Mouse (Mus musculus): ENCODE data around the gene Slc25a51. TPM values are rescaled to one million over a fixed set of nuclear protein-coding genes. Genes with fewer than 3 reads are reported as not detected.

The Slc25a51 gene
- total and polyA plus RNA-seq, 3 experiments, result 27.6 to 44.7 (median 44.4) TPM

DNA sequence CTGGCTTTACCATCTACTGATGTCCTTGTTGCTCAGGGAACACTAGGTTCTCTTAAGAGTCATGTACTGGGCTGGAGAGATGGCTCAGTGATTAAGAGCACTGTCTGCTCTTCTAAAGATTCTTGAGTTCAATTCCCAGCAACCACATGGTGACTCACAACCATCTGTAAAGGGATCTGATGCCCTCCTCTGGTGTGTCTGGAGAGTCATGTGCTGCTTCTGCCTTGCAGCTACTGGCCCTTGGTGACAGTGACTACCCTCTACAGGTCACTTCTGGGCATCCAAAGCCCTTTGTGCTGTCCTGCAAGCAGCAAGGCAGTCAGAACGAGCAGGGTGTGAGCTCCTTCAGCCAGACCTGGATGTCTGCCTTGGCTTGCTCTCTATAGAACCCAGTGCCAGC, 33.2 kb upstream of the Slc25a51 start:
- dilution Hi-C loops (cut with MboI; ENCODE audit: extremely low pct_ligation_motif_present, extremely low pct_unique_long_range_greater_than_20kb, low sequenced_read_pairs), result no loop called here
- H3K27ac ChIP-seq (ENCODE audit: insufficient read depth, low read depth), result no peak overlapping the region
- H3K9me3 ChIP-seq (replicated peaks; ENCODE audit: low read length), result no peaks in the 10 kb centered on the region
- no peaks in the 10 kb centered on the region for H3K79me2 ChIP-seq (replicated peaks; ENCODE audit: control insufficient read depth, extremely low read depth, insufficient read depth, poor library complexity, severe bottlenecking)
- no peak overlapping the region for H3K4me3 ChIP-seq (replicated peaks in 1 of 3; ENCODE audit: low read depth in 2 of 3, low read length in 2 of 3, poor library complexity in 1 of 3)
- peaks cover 29 to 98% of the 10 kb centered on the region in 2 experiments for H3K36me3 ChIP-seq (replicated peaks in 1 of 2; ENCODE audit: control insufficient read depth in 1 of 2, insufficient read depth in 1 of 2, low read length in 1 of 2)
- in situ Hi-C loops (cut with MboI; ENCODE audit: low pct_ligation_motif_present, low pct_unique_long_range_greater_than_20kb, low sequenced_read_pairs), result no loop called here
- H3K27me3 ChIP-seq (replicated peaks), result no peaks in the 10 kb centered on the region
- H3K4me2 ChIP-seq (ENCODE audit: insufficient read depth, low read depth, poor library complexity, severe bottlenecking), result no peak overlapping the region
- no peak for DNase-seq (ENCODE audit: extremely low read depth)
- H3K4me1 ChIP-seq (ENCODE audit: control insufficient read depth in 1 of 2, insufficient read depth in 2 of 2), result peaks cover 32 to 68% of the 10 kb centered on the region in 2 experiments
- no peak for TF ChIP-seq ZC3H11A (IDR thresholded peaks at IDR 0.05; ENCODE audit: low read depth, low read length)
- TF ChIP-seq SMC3 (IDR thresholded peaks at IDR 0.05; ENCODE audit: low read depth, low read length), result no peak
- TF ChIP-seq EP300 (IDR thresholded peaks at IDR 0.05; ENCODE audit: low read length), result no peak
- no peak for TF ChIP-seq TCF12 (IDR thresholded peaks at IDR 0.05; ENCODE audit: low read depth, low read length)
- TF ChIP-seq USF2 (conservative IDR thresholded peaks at IDR 0.05; ENCODE audit: low read depth, low read length), result no peak
- H3K9ac ChIP-seq (ENCODE audit: insufficient read depth, low read depth), result no peak overlapping the region

DNA sequence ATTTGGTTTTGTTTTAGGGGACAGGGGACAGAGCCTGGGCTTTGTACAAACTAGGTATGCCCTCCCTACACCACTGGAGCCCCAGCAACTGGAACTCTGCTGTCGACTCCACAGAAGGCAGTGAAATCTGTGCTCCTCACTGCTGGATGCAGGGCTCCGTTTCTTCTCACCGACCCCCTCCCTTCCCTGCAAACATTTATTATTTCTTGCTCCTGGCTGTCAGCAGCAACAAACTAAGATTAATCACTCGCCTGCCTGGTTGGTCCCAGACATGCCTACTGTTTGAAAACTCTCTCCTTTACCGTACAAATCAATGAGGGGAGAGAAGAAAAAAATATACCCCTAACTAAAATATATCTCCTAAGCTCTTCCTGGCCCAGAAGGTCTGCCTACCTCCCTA, 30.7 kb upstream of the Slc25a51 start:
- Histone ChIP-seq H3K27me3 (replicated peaks) (no peaks in the 10 kb centered on the region), H3K36me3 (replicated peaks in 1 of 2; ENCODE audit: control insufficient read depth in 1 of 2, insufficient read depth in 1 of 2, low read length in 1 of 2) (peaks cover 12 to 82% of the 10 kb centered on the region in 2 experiments), H3K9me3 (replicated peaks; ENCODE audit: low read length) (no peaks in the 10 kb centered on the region), H3K4me3 (replicated peaks in 1 of 3; ENCODE audit: low read depth in 2 of 3, low read length in 2 of 3, poor library complexity in 1 of 3) (no peak overlapping the region), H3K4me2 (ENCODE audit: insufficient read depth, low read depth, poor library complexity, severe bottlenecking) (no peak overlapping the region), H3K4me1 (ENCODE audit: control insufficient read depth in 1 of 2, insufficient read depth in 2 of 2) (peaks cover 44 to 77% of the 10 kb centered on the region in 2 experiments), H3K79me2 (replicated peaks; ENCODE audit: control insufficient read depth, extremely low read depth, insufficient read depth, poor library complexity, severe bottlenecking) (no peaks in the 10 kb centered on the region), H3K27ac (ENCODE audit: insufficient read depth, low read depth) (no peak overlapping the region), H3K9ac (ENCODE audit: insufficient read depth, low read depth) (no peak overlapping the region)
- DNase-seq (ENCODE audit: extremely low read depth), result no peak
- dilution Hi-C loops (cut with MboI; ENCODE audit: extremely low pct_ligation_motif_present, extremely low pct_unique_long_range_greater_than_20kb, low sequenced_read_pairs) (no loop called here), in situ Hi-C loops (cut with MboI; ENCODE audit: low pct_ligation_motif_present, low pct_unique_long_range_greater_than_20kb, low sequenced_read_pairs) (no loop called here)
- TF ChIP-seq MEF2A (IDR thresholded peaks at IDR 0.05; ENCODE audit: borderline replicate concordance, low read depth, low read length) (no peak), MYC (IDR thresholded peaks at IDR 0.05; ENCODE audit: low read depth, low read length) (no peak)

DNA sequence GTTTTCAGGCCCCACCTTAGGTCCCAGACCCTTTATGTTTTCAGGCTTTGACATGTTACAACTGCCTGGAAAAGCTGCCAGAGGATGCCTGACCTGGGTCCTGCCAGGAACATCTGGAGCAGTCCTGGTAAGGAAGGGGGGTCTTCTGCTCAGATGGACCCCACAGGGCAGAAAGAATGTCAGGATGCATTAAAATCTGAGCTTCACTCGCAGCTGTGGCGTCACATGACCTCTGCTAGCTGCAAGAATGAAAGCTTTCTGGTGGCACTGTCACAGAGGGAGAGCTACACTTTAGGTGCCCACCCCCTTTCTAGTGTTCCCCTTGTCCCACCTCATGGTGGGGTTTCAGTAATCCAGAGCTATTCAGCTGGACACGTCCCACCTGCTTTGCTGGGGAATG, 28.4 kb upstream of the Slc25a51 start:
- no peak for DNase-seq (ENCODE audit: extremely low read depth)
- in situ Hi-C loops (cut with MboI; ENCODE audit: low pct_ligation_motif_present, low pct_unique_long_range_greater_than_20kb, low sequenced_read_pairs), result no loop called here
- H3K27me3 ChIP-seq (replicated peaks), result no peaks in the 10 kb centered on the region
- H3K4me1 ChIP-seq (ENCODE audit: control insufficient read depth in 1 of 2, insufficient read depth in 2 of 2), result peaks cover 39 to 76% of the 10 kb centered on the region in 2 experiments
- dilution Hi-C loops (cut with MboI; ENCODE audit: extremely low pct_ligation_motif_present, extremely low pct_unique_long_range_greater_than_20kb, low sequenced_read_pairs), result no loop called here
- no peak overlapping the region for H3K4me3 ChIP-seq (replicated peaks in 1 of 3; ENCODE audit: low read depth in 2 of 3, low read length in 2 of 3, poor library complexity in 1 of 3)
- no peak overlapping the region for H3K27ac ChIP-seq (ENCODE audit: insufficient read depth, low read depth)
- H3K36me3 ChIP-seq (replicated peaks in 1 of 2; ENCODE audit: control insufficient read depth in 1 of 2, insufficient read depth in 1 of 2, low read length in 1 of 2), result peaks cover 7 to 78% of the 10 kb centered on the region in 2 experiments
- H3K79me2 ChIP-seq (replicated peaks; ENCODE audit: control insufficient read depth, extremely low read depth, insufficient read depth, poor library complexity, severe bottlenecking), result no peaks in the 10 kb centered on the region
- no peak for TF ChIP-seq MAZ (IDR thresholded peaks at IDR 0.05; ENCODE audit: low read depth, low read length)
- peak; percentile 48 for TF ChIP-seq USF1 (IDR thresholded peaks at IDR 0.05; ENCODE audit: low read depth, low read length)
- TF ChIP-seq USF2 (conservative IDR thresholded peaks at IDR 0.05; ENCODE audit: low read depth, low read length), result peak; percentile 25; the same call in 1 of the 2 replicates
- no peak for TF ChIP-seq E2F4 (IDR thresholded peaks at IDR 0.05; ENCODE audit: insufficient replicate concordance, low read depth, low read length)
- no peak for TF ChIP-seq POLR2A (IDR thresholded peaks at IDR 0.05; ENCODE audit: low read depth, low read length)
- no peak for TF ChIP-seq RCOR1 (conservative IDR thresholded peaks at IDR 0.05; ENCODE audit: low read depth, low read length)
- no peaks in the 10 kb centered on the region for H3K9me3 ChIP-seq (replicated peaks; ENCODE audit: low read length)
- H3K4me2 ChIP-seq (ENCODE audit: insufficient read depth, low read depth, poor library complexity, severe bottlenecking), result no peak overlapping the region
- H3K9ac ChIP-seq (ENCODE audit: insufficient read depth, low read depth), result no peak overlapping the region

Data from CH12.LX (cell line).